Mouse (Mus musculus) central nervous system, embryonic 14 days (tissue): ENCODE results near the gene Gid4. TPM values are rescaled to one million over a fixed set of nuclear protein-coding genes. Genes with fewer than 3 reads are reported as not detected.

ENCODE experiments used
- polyA plus RNA-seq: library from polyadenylated mRNA; depleted of rRNA; stranded (reverse); fragments of >200 nt; gene quantifications from 2 replicates; pipeline ENCODE4 v1.2.3, GENCODE M21; 2012; rRNA removed

Gid4 gene
- 17.5 TPM in 2 replicates for polyA plus RNA-seq

GRCm38 (mm10) chr11:60416963-60417716, at the start of gene Gid4:
TSS of gene Gid4 (plus strand) at chr11:60417145.

GRCm38 (mm10) chr11:60417717-60418472, 950 bp downstream of the Gid4 start, which contains the start of gene Atpaf2:
TSS of gene Atpaf2 (minus strand) at chr11:60418457.

GRCm38 (mm10) chr11:60454080-60454744, 37.3 kb downstream of the Gid4 start, which contains the start of gene Drg2:
TSS of gene Drg2 (plus strand) at chr11:60454591.

GRCm38 (mm10) chr11:60469039-60469438, 52.1 kb downstream of the Gid4 start, which contains the start of gene Myo15:
TSS of gene Myo15 (plus strand) at chr11:60469339.

Other genes with a start within 250 kb of the Gid4 start
- gene Srebf1, start 194.6 kb upstream of the Gid4 start, polyA plus RNA-seq = 69.8 and 76.8 TPM in 2 replicates
- gene Tom1l2, start 64.2 kb upstream of the Gid4 start, polyA plus RNA-seq = 53.1 and 60.3 TPM in 2 replicates
- 5.8 and 7.3 TPM in 2 replicates for gene Drc3, start 63.8 kb upstream of the Gid4 start, polyA plus RNA-seq
- 30.7 and 33.6 TPM in 2 replicates for gene Atpaf2, start 1.3 kb downstream of the Gid4 start, polyA plus RNA-seq
- gene Drg2, start 37.4 kb downstream of the Gid4 start, polyA plus RNA-seq = 86.4 and 90.5 TPM in 2 replicates
- gene Myo15, start 52.2 kb downstream of the Gid4 start, polyA plus RNA-seq = 0.21 and 0.35 TPM in 2 replicates
- gene Alkbh5, start 119.2 kb downstream of the Gid4 start, polyA plus RNA-seq = 14.4 and 15.1 TPM in 2 replicates